Mouse (Mus musculus): Measurements from ENCODE around the gene Olfr1375. TPM values are rescaled to one million over a fixed set of nuclear protein-coding genes. Genes with fewer than 3 reads are reported as not detected.

Gene Olfr1375
- total RNA-seq, 2 experiments from 2014 or later: not detected

Other genes starting within 250 kb of the Olfr1375 start
- gene Zfp354c, start 220.4 kb upstream of the Olfr1375 start, total RNA-seq (2021): 10 to 100 TPM; 46.5 to 48.5 TPM
- gene Zfp879, start 206.6 kb upstream of the Olfr1375 start, total RNA-seq (2021): 1 to 10 TPM; 2.7 to 3.6 TPM
- gene Grm6, start 197.4 kb upstream of the Olfr1375 start, total RNA-seq (2021): not detected
- 1 to 10 TPM; 5.5 to 6.1 TPM for gene Zfp454, start 160.5 kb upstream of the Olfr1375 start, total RNA-seq (2021)
- 10 to 100 TPM; 21.3 to 23.0 TPM for gene Zfp2, start 131.9 kb upstream of the Olfr1375 start, total RNA-seq (2021)
- gene Zfp354b, start 116.5 kb upstream of the Olfr1375 start, total RNA-seq (2021): 1 to 10 TPM; 4.6 to 6.1 TPM
- gene 4933414I15Rik, start 104.3 kb upstream of the Olfr1375 start, total RNA-seq (2021): not detected
- not detected for gene Prop1, start 94.3 kb upstream of the Olfr1375 start, total RNA-seq (2021)
- not detected for gene Olfr1378, start 81.6 kb upstream of the Olfr1375 start, total RNA-seq (2021)
- not detected for gene Olfr1377, start 66.1 kb upstream of the Olfr1375 start, total RNA-seq (2021)
- gene Olfr51, start 44.5 kb upstream of the Olfr1375 start, total RNA-seq (2021): not detected
- gene Olfr54, start 33.9 kb upstream of the Olfr1375 start, total RNA-seq (2021): not detected
- 1 to 10 TPM; 6.2 to 8.9 TPM for gene Zfp354a, start 11.1 kb downstream of the Olfr1375 start, total RNA-seq (2021)
- gene Gm12569, start 172.4 kb downstream of the Olfr1375 start, total RNA-seq (2021): not detected
- 100 to 1,000 TPM in 1 of 2 experiments, 10 to 100 TPM in 1; 88.6 to 115 TPM for gene Clk4, start 213.6 kb downstream of the Olfr1375 start, total RNA-seq (2021)
- gene BC049762, start 214.9 kb downstream of the Olfr1375 start, total RNA-seq (2021): not detected
- 10 to 100 TPM in 1 of 2 experiments, 1 to 10 TPM in 1; 8.8 to 10.9 TPM for gene Col23a1, start 241.8 kb downstream of the Olfr1375 start, total RNA-seq (2021)

Measured in left cerebral cortex, postnatal 25 days (tissue).